9 mouse cellular contexts compared by ENCODE assay signal in genomic region chr11:50108823-50109244, GRCm38 (mm10). TPM values are rescaled to one million over a fixed set of nuclear protein-coding genes. Genes with fewer than 3 reads are reported as not detected.
DNase-seq lines count a peak whose midpoint lies in the region; ATAC-seq and TF ChIP-seq lines count a peak whose summit lies in the region.
"Had no signal": no experiment of that assay in that cellular context is flagged by ENCODE, and none has a peak within 500 bp of the region (broad histone marks: within the 10 kb centered on the region; RNA-seq: fewer than 3 reads in every experiment).

No protein-coding gene starts in this region.

- peaks cover 3% of the 10 kb centered on the region; the same call in 1 of the 2 replicates for H3K36me3 ChIP-seq in hindbrain, postnatal 0 days (ENCODE audit: insufficient read depth, low read length)
- H3K36me3 ChIP-seq in hindbrain, embryonic 11.5 days (ENCODE audit: control insufficient read depth, insufficient read depth, low read length): no peaks in the 10 kb centered on the region
- peaks cover 5% of the 10 kb centered on the region; the same call in 1 of the 2 replicates for H3K36me3 ChIP-seq in embryonic facial prominence, embryonic 14.5 days (ENCODE audit: control insufficient read depth, insufficient read depth, low read length)
- no peaks in the 10 kb centered on the region for H3K36me3 ChIP-seq in intestine, postnatal 0 days (ENCODE audit: control insufficient read depth, insufficient read depth)

- H3K9ac ChIP-seq in hindbrain, postnatal 0 days (replicated peaks; ENCODE audit: low read length): no peak overlapping the region
- no peak overlapping the region for H3K9ac ChIP-seq in hindbrain, embryonic 11.5 days (ENCODE audit: low read depth, low read length)
- no peak overlapping the region for H3K9ac ChIP-seq in embryonic facial prominence, embryonic 14.5 days (ENCODE audit: low read depth, low read length)
- H3K9ac ChIP-seq in intestine, postnatal 0 days (ENCODE audit: low read depth, low read length): no peak overlapping the region
- H3K9ac ChIP-seq: embryonic facial prominence, embryonic 12.5 days had no signal

- H3K4me1 ChIP-seq in hindbrain, postnatal 0 days (ENCODE audit: insufficient read depth, low read length): no peaks in the 10 kb centered on the region
- H3K4me1 ChIP-seq in hindbrain, embryonic 11.5 days (replicated peaks; ENCODE audit: control insufficient read depth, insufficient read depth, low read length): no peaks in the 10 kb centered on the region
- no peaks in the 10 kb centered on the region for H3K4me1 ChIP-seq in embryonic facial prominence, embryonic 14.5 days (ENCODE audit: control insufficient read depth, insufficient read depth, low read length)
- H3K4me1 ChIP-seq in intestine, postnatal 0 days (replicated peaks; ENCODE audit: control insufficient read depth, insufficient read depth, low read length): no peaks in the 10 kb centered on the region
- H3K4me1 ChIP-seq: embryonic facial prominence, embryonic 12.5 days had no signal

- WGBS in hindbrain, postnatal 0 days: 76% methylated on average over 8 of the region's 8 CpGs
- WGBS in hindbrain, embryonic 11.5 days: 83% methylated on average over 8 of the region's 8 CpGs
- 74% methylated on average over 8 of the region's 8 CpGs for WGBS in embryonic facial prominence, embryonic 14.5 days
- 51% methylated on average over 8 of the region's 8 CpGs for WGBS in intestine, postnatal 0 days

- DNase-seq in hindbrain, postnatal 0 days (ENCODE audit: low spot score): no peak
- DNase-seq in hindbrain, embryonic 11.5 days (ENCODE audit: low spot score): no peak
- DNase-seq in embryonic facial prominence, embryonic 14.5 days (ENCODE audit: low spot score): peak; percentile 16
- DNase-seq in lung, postnatal 10 days: peak; percentile 13
- DNase-seq in spleen, postnatal 36 days (ENCODE audit: low spot score in 2 of 2): no peak
- no peak for DNase-seq in gastrocnemius, postnatal 25 days
- no peak for DNase-seq in cerebellum, postnatal 10 days

- no peak for ATAC-seq in hindbrain, postnatal 0 days
- ATAC-seq in hindbrain, embryonic 11.5 days (ENCODE audit: low FRiP score): no peak
- ATAC-seq in embryonic facial prominence, embryonic 14.5 days (ENCODE audit: low read depth): no peak
- no peak for ATAC-seq in intestine, postnatal 0 days

- H3K27ac ChIP-seq in hindbrain, postnatal 0 days: 0 out of 2 replicates have a peak overlapping the region, but pooled peaks have one; percentile 16
- H3K27ac ChIP-seq in hindbrain, embryonic 11.5 days (ENCODE audit: low read depth, low read length): no peak overlapping the region
- no peak overlapping the region; the same call in 1 of the 2 replicates for H3K27ac ChIP-seq in embryonic facial prominence, embryonic 14.5 days (replicated peaks; ENCODE audit: low read depth, low read length)
- peak overlapping the region; percentile 50 for H3K27ac ChIP-seq in intestine, postnatal 0 days (ENCODE audit: low read depth, low read length)
- H3K27ac ChIP-seq: embryonic facial prominence, embryonic 12.5 days had no signal

- H3K4me3 ChIP-seq in hindbrain, postnatal 0 days (ENCODE audit: low read length): no peak overlapping the region
- no peak overlapping the region for H3K4me3 ChIP-seq in hindbrain, embryonic 11.5 days (ENCODE audit: low read depth, low read length)
- H3K4me3 ChIP-seq in embryonic facial prominence, embryonic 14.5 days (ENCODE audit: low read depth, low read length): no peak overlapping the region
- H3K4me3 ChIP-seq in intestine, postnatal 0 days (ENCODE audit: low read depth, low read length): no peak overlapping the region
- H3K4me3 ChIP-seq: embryonic facial prominence, embryonic 12.5 days had no signal

- no peak for TF ChIP-seq CTCF in hindbrain, postnatal 0 days (IDR thresholded peaks at IDR 0.05; ENCODE audit: low read depth)
- no peak for TF ChIP-seq CTCF in intestine, postnatal 0 days (IDR thresholded peaks at IDR 0.05; ENCODE audit: low read depth)

- H3K9me3 ChIP-seq in hindbrain, postnatal 0 days (ENCODE audit: low read length): no peaks in the 10 kb centered on the region
- no peaks in the 10 kb centered on the region for H3K9me3 ChIP-seq in hindbrain, embryonic 11.5 days (ENCODE audit: control insufficient read depth, low read length)
- H3K9me3 ChIP-seq in embryonic facial prominence, embryonic 14.5 days (ENCODE audit: control insufficient read depth, low read length): no peaks in the 10 kb centered on the region
- no peaks in the 10 kb centered on the region for H3K9me3 ChIP-seq in intestine, postnatal 0 days (ENCODE audit: control insufficient read depth)
- H3K9me3 ChIP-seq: embryonic facial prominence, embryonic 12.5 days had no signal

- H3K27me3 ChIP-seq in hindbrain, postnatal 0 days (ENCODE audit: insufficient read depth, low read length): no peaks in the 10 kb centered on the region
- no peaks in the 10 kb centered on the region for H3K27me3 ChIP-seq in hindbrain, embryonic 11.5 days (ENCODE audit: control insufficient read depth, insufficient read depth, low read length)
- no peaks in the 10 kb centered on the region for H3K27me3 ChIP-seq in embryonic facial prominence, embryonic 14.5 days (replicated peaks; ENCODE audit: control insufficient read depth, insufficient read depth, low read length)
- H3K27me3 ChIP-seq in intestine, postnatal 0 days (replicated peaks; ENCODE audit: control insufficient read depth, insufficient read depth, low read length): no peaks in the 10 kb centered on the region
- H3K27me3 ChIP-seq: embryonic facial prominence, embryonic 12.5 days had no signal

- H3K4me2 ChIP-seq in hindbrain, postnatal 0 days (ENCODE audit: low read depth, low read length): no peak overlapping the region
- no peak overlapping the region for H3K4me2 ChIP-seq in hindbrain, embryonic 11.5 days (replicated peaks; ENCODE audit: low read depth, low read length)
- H3K4me2 ChIP-seq in embryonic facial prominence, embryonic 14.5 days (ENCODE audit: low read depth, low read length): no peak overlapping the region
- H3K4me2 ChIP-seq in intestine, postnatal 0 days (replicated peaks; ENCODE audit: low read depth): no peak overlapping the region
- H3K4me2 ChIP-seq: embryonic facial prominence, embryonic 12.5 days had no signal

RNA-seq across cellular contexts. Expression of gene Tbc1d9b, which starts 22.4 kb away (rescaled TPM):
- total RNA-seq in hindbrain, postnatal 0 days (2014; rRNA removed): 62.4 and 62.6 TPM in 2 replicates
- 32.1 and 33.5 TPM in 2 replicates for polyA plus RNA-seq in hindbrain, postnatal 0 days (2015; fragmentation: Nextera tagmentation; extraction: Ambion mirVana)
- 22.0 and 29.3 TPM in 2 replicates for polyA plus RNA-seq in hindbrain, embryonic 11.5 days (2014; fragmentation: Nextera tagmentation; extraction: Ambion mirVana)
- polyA plus RNA-seq in embryonic facial prominence, embryonic 14.5 days (2014; fragmentation: Nextera tagmentation; extraction: Ambion mirVana): 40.1 and 44.0 TPM in 2 replicates
- 16.7 and 18.0 TPM in 2 replicates for polyA plus RNA-seq in intestine, postnatal 0 days (2015; fragmentation: Nextera tagmentation; extraction: Ambion mirVana)
- total RNA-seq in gastrocnemius, postnatal 25 days (2021): 10 to 100 TPM; 19.8 to 27.3 TPM

Comparison
In these comparisons a context has a peak if more than half of its experiments do, and no peak if none do; other contexts are left out.
1. H3K27ac ChIP-seq: peak in hindbrain, postnatal 0 days (single experiment) and intestine, postnatal 0 days (single experiment); none in hindbrain, embryonic 11.5 days (single experiment) and embryonic facial prominence, embryonic 14.5 days (single experiment).
2. DNase-seq: peak in embryonic facial prominence, embryonic 14.5 days (single experiment) and lung, postnatal 10 days (single experiment); none in hindbrain, postnatal 0 days (single experiment), hindbrain, embryonic 11.5 days (single experiment), spleen, postnatal 36 days (0 of 2), gastrocnemius, postnatal 25 days (single experiment) and cerebellum, postnatal 10 days (0 of 2).